Mouse (Mus musculus) heart, embryonic 10.5 days (tissue): ENCODE data around the gene Hs3st1. TPM values are rescaled to one million over a fixed set of nuclear protein-coding genes. Genes with fewer than 3 reads are reported as not detected.

Source experiments
- DNase-seq: peaks from one replicate; pipeline ENCODE4 v3.0.0-alpha.2; 2017; ENCODE audit warnings: low spot score
- H3K27ac ChIP-seq: fragments of 300-500 bp; sonication (generic); 2 replicates; pipeline ENCODE4 v1.5.1; 2016; ENCODE audit warnings: mild to moderate bottlenecking
- H3K27me3 ChIP-seq: fragments of 300-500 bp; sonication (generic); 2 replicates; pipeline ENCODE4 v1.6.1; 2016; ENCODE audit warnings: mild to moderate bottlenecking; ENCODE audit not compliant: poor library complexity, insufficient read depth, severe bottlenecking
- H3K36me3 ChIP-seq: fragments of 300-500 bp; sonication (generic); 2 replicates; pipeline ENCODE4 v1.6.1; 2016; ENCODE audit warnings: mild to moderate bottlenecking, moderate library complexity
- H3K4me1 ChIP-seq: fragments of 300-500 bp; sonication (generic); 2 replicates; pipeline ENCODE4 v1.6.1; 2016; ENCODE audit warnings: mild to moderate bottlenecking
- H3K4me3 ChIP-seq: fragments of 300-500 bp; sonication (generic); 2 replicates; pipeline ENCODE4 v1.5.1; 2016; ENCODE audit warnings: mild to moderate bottlenecking, moderate library complexity
- H3K9me3 ChIP-seq: fragments of 300-500 bp; sonication (generic); 2 replicates; pipeline ENCODE4 v1.6.1; 2016; ENCODE audit warnings: mild to moderate bottlenecking, moderate library complexity
- WGBS: fragments of 180-500 bp; shearing (Covaris S2); methylation state at CpG from one replicate; pipeline ENCODE4 v1.1.7; 2016; 5-methylcytosine and 5-hydroxymethylcytosine counted together
- polyA plus RNA-seq: library from polyadenylated mRNA; unstranded; fragments of >200 nt; fragmentation: Nextera tagmentation; extraction: Ambion mirVana; gene quantifications from 2 replicates; pipeline ENCODE4 v1.2.1, GENCODE M21; 2016

The Hs3st1 gene
- polyA plus RNA-seq, 1 experiment from 2014 or later, result 4.5 TPM

GRCm38 (mm10) chr5:39608260-39608659 is 147.0 kb downstream of the Hs3st1 start:
- H3K27ac ChIP-seq, result no peak overlapping the region
- no peak for DNase-seq
- H3K4me3 ChIP-seq, result no peak overlapping the region
- H3K36me3 ChIP-seq, result no peaks in the 10 kb centered on the region
- 83% methylated on average over 1 of the region's 1 CpGs for WGBS
- H3K4me1 ChIP-seq, result no peaks in the 10 kb centered on the region
- no peaks in the 10 kb centered on the region for H3K27me3 ChIP-seq
- H3K9me3 ChIP-seq, result no peaks in the 10 kb centered on the region

- Histone ChIP-seq H3K4me1 (no peaks in the 10 kb centered on the region), H3K27me3 (no peaks in the 10 kb centered on the region), H3K9me3 (no peaks in the 10 kb centered on the region), H3K36me3 (no peaks in the 10 kb centered on the region), H3K27ac (no peak overlapping the region), H3K4me3 (no peak overlapping the region)
- WGBS, result 68% methylated on average over 2 of the region's 2 CpGs
- no peak for DNase-seq
Observed at GRCm38 (mm10) chr5:39594737-39595136, 160.5 kb downstream of the Hs3st1 start.
